Mouse (Mus musculus) neural tube, postnatal 0 days (tissue): ENCODE results near the gene Slc46a1. TPM values are rescaled to one million over a fixed set of nuclear protein-coding genes. Genes with fewer than 3 reads are reported as not detected.

Source experiments
- polyA plus RNA-seq: library from polyadenylated mRNA; unstranded; fragments of >200 nt; fragmentation: Nextera tagmentation; extraction: Ambion mirVana; gene quantifications from 2 replicates; pipeline ENCODE4 v1.2.1, GENCODE M21; 2015

Slc46a1 gene
- 20.6 and 23.2 TPM in 2 replicates for polyA plus RNA-seq

GRCm38 (mm10) chr11:78465568-78466180 lies at the start of gene Slc46a1:
Gene Slc46a1 (plus strand): TSS chr11:78465697.

GRCm38 (mm10) chr11:78422055-78422819 lies 43.3 kb upstream of the Slc46a1 start, which contains the start of gene Slc13a2:
Gene Slc13a2 (minus strand): TSS chr11:78422217.

GRCm38 (mm10) chr11:78497544-78498522 lies 32.3 kb downstream of the Slc46a1 start, which contains the start of gene Sarm1:
Gene Sarm1 (minus strand): TSS chr11:78497754.

GRCm38 (mm10) chr11:78499004-78499403 lies 33.5 kb downstream of the Slc46a1 start, which contains the start of gene Vtn:
Gene Vtn (plus strand): TSS chr11:78499091.

GRCm38 (mm10) chr11:78502909-78503650 lies 37.6 kb downstream of the Slc46a1 start, which contains the start of gene Sebox:
Gene Sebox (plus strand): TSS chr11:78503447.

GRCm38 (mm10) chr11:78512025-78512957 lies 46.8 kb downstream of the Slc46a1 start, which contains the start of the genes Tmem199 and Poldip2:
Gene Tmem199 (minus strand): TSS chr11:78512172.
Gene Poldip2 (plus strand): TSS chr11:78512193.

Other genes with a start within 250 kb of the Slc46a1 start
- 123 TPM in 2 replicates for gene Sdf2, start 220.0 kb upstream of the Slc46a1 start, polyA plus RNA-seq
- gene Supt6, start 219.7 kb upstream of the Slc46a1 start, polyA plus RNA-seq, result 15.2 and 17.7 TPM in 2 replicates
- gene 2610507B11Rik, start 203.9 kb upstream of the Slc46a1 start, polyA plus RNA-seq, result 90.2 and 105 TPM in 2 replicates
- 0.13 and 0.22 TPM in 2 replicates for gene BC030499, start 174.9 kb upstream of the Slc46a1 start, polyA plus RNA-seq
- 7.5 and 7.9 TPM in 2 replicates for gene Spag5, start 164.2 kb upstream of the Slc46a1 start, polyA plus RNA-seq
- gene Aldoc, start 142.7 kb upstream of the Slc46a1 start, polyA plus RNA-seq, result 1,117 and 1,134 TPM in 2 replicates
- gene Pigs, start 137.3 kb upstream of the Slc46a1 start, polyA plus RNA-seq, result 90.8 and 112 TPM in 2 replicates
- gene Unc119, start 122.2 kb upstream of the Slc46a1 start, polyA plus RNA-seq, result 97.8 and 99.2 TPM in 2 replicates
- gene Foxn1, start 79.1 kb upstream of the Slc46a1 start, polyA plus RNA-seq, result not detected in 2 replicates
- not detected in 2 replicates for gene Slc13a2, start 43.5 kb upstream of the Slc46a1 start, polyA plus RNA-seq
- gene Sarm1, start 32.1 kb downstream of the Slc46a1 start, polyA plus RNA-seq, result 30.9 and 37.9 TPM in 2 replicates
- 134 and 170 TPM in 2 replicates for gene Vtn, start 33.4 kb downstream of the Slc46a1 start, polyA plus RNA-seq
- gene Sebox, start 37.8 kb downstream of the Slc46a1 start, polyA plus RNA-seq, result 0.12 TPM in 1 of 2 replicates, not detected in the other
- 84.7 and 90.1 TPM in 2 replicates for gene Tmem199, start 46.5 kb downstream of the Slc46a1 start, polyA plus RNA-seq
- 167 and 168 TPM in 2 replicates for gene Poldip2, start 46.5 kb downstream of the Slc46a1 start, polyA plus RNA-seq
- 49.3 and 51.3 TPM in 2 replicates for gene Tnfaip1, start 70.6 kb downstream of the Slc46a1 start, polyA plus RNA-seq
- 131 and 141 TPM in 2 replicates for gene Ift20, start 70.7 kb downstream of the Slc46a1 start, polyA plus RNA-seq
- 51.4 and 53.5 TPM in 2 replicates for gene Tmem97, start 85.1 kb downstream of the Slc46a1 start, polyA plus RNA-seq
- 19.9 and 21.2 TPM in 2 replicates for gene Nlk, start 231.7 kb downstream of the Slc46a1 start, polyA plus RNA-seq